In the genomic region with DNA sequence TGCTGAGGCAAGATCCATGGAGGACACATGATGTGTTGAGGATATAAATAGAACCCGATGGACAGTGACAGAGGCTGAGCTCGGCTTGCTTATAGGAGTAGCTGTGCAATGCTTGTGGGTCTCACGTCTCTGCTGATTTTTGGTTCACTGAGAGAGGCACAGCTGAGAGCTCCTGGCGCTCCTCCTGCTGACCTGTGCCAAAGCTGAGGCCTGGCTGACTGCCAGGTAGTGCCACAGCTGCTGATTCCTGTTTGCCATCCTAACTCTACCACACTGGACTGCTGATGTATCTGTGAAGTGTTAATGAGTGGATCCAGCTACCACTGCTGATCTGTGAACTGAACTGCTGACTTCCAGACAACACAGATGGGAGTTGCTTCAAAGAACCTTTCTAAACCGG, we compare ENCODE assay signal across 17 mouse cellular contexts. TPM values are rescaled to one million over a fixed set of nuclear protein-coding genes. Genes with fewer than 3 reads are reported as not detected.
"Had no signal": no experiment of that assay in that cellular context is flagged by ENCODE, and none has a peak within 500 bp of the region (broad histone marks: within the 10 kb centered on the region; RNA-seq: fewer than 3 reads in every experiment).

No protein-coding gene starts in this region.

- H3K9ac ChIP-seq: limb, embryonic 12.5 days; liver, embryonic 13.5 days; liver, postnatal 0 days; lung, embryonic 15.5 days; midbrain, embryonic 12.5 days; neural tube, embryonic 12.5 days had no signal

- H3K4me1 ChIP-seq: limb, embryonic 12.5 days; liver, embryonic 13.5 days; lung, embryonic 15.5 days; megakaryocyte, embryonic 14.5 days; midbrain, embryonic 12.5 days; neural tube, embryonic 12.5 days had no signal

- DNase-seq: kidney, postnatal 25 days; liver; liver, embryonic 13.5 days; liver, postnatal 0 days; lung, postnatal 14 days; spleen, adult 18-20 months; thymus, adult 18-20 months; thymus, postnatal 14 days had no signal

- H3K9me3 ChIP-seq: limb, embryonic 12.5 days; liver, embryonic 13.5 days; lung, embryonic 15.5 days; midbrain, embryonic 12.5 days; neural tube, embryonic 12.5 days had no signal

- H3K4me3 ChIP-seq: left cerebral cortex, adult 2 months; limb, embryonic 12.5 days; liver, embryonic 13.5 days; lung, embryonic 15.5 days; megakaryocyte, embryonic 14.5 days; midbrain, embryonic 12.5 days; neural tube, embryonic 12.5 days had no signal

- ATAC-seq: liver, postnatal 0 days had no signal

- H3K36me3 ChIP-seq: limb, embryonic 12.5 days; liver, embryonic 13.5 days; lung, embryonic 15.5 days; midbrain, embryonic 12.5 days; neural tube, embryonic 12.5 days had no signal

- H3K27ac ChIP-seq: left cerebral cortex, adult 2 months; limb, embryonic 12.5 days; liver, embryonic 13.5 days; lung, embryonic 15.5 days; macrophage; midbrain, embryonic 12.5 days; neural tube, embryonic 12.5 days had no signal

- H3K27me3 ChIP-seq: limb, embryonic 12.5 days; liver, embryonic 13.5 days; lung, embryonic 15.5 days; midbrain, embryonic 12.5 days; neural tube, embryonic 12.5 days had no signal

- H3K4me2 ChIP-seq: limb, embryonic 12.5 days; liver, embryonic 13.5 days; lung, embryonic 15.5 days; midbrain, embryonic 12.5 days; neural tube, embryonic 12.5 days had no signal

RNA-seq across cellular contexts. Expression of gene Gadl1, which starts 21.7 kb away (rescaled TPM):
- total RNA-seq: monocyte, adult 5-6 weeks; neutrophil, adult 5-6 weeks had no signal
- polyA plus RNA-seq: macrophage had no signal
